Mouse (Mus musculus) cerebellum, postnatal 36 days (tissue): ENCODE results near the gene Klhl42.

ENCODE experiments used
- DNase-seq, 2 experiments: peaks; one replicate each; pipeline ENCODE4 v3.0.0; 2021 to 2022; ENCODE audit warnings: mixed read lengths in 2 of 2

The Klhl42 gene

GRCm38 (mm10) chr6:147087736-147088135 lies 3.4 kb upstream of the Klhl42 start:
- no peak for DNase-seq

- no peak for DNase-seq
Measured at GRCm38 (mm10) chr6:147088517-147088916, 2.7 kb upstream of the Klhl42 start.

- no peak for DNase-seq
Measured at GRCm38 (mm10) chr6:147090191-147090590, 988 bp upstream of the Klhl42 start.

GRCm38 (mm10) chr6:147092136-147092535 lies 957 bp downstream of the Klhl42 start:
- DNase-seq: peak; percentile 71 to 72

- no peak for DNase-seq
Measured at GRCm38 (mm10) chr6:147094771-147095170, 3.6 kb downstream of the Klhl42 start.

GRCm38 (mm10) chr6:147096109-147096508 lies 4.9 kb downstream of the Klhl42 start:
- no peak for DNase-seq

- DNase-seq: no peak
Measured at GRCm38 (mm10) chr6:147096934-147097333, 5.8 kb downstream of the Klhl42 start.

GRCm38 (mm10) chr6:147097346-147097929 lies 6.3 kb downstream of the Klhl42 start:
- DNase-seq: no peak

- DNase-seq: no peak
Measured at GRCm38 (mm10) chr6:147099458-147100277, 8.5 kb downstream of the Klhl42 start.

GRCm38 (mm10) chr6:147102293-147102692 lies 11.1 kb downstream of the Klhl42 start:
- no peak for DNase-seq

GRCm38 (mm10) chr6:147105529-147105928 lies 14.3 kb downstream of the Klhl42 start:
- no peak for DNase-seq

- DNase-seq: no peak
Measured at GRCm38 (mm10) chr6:147106716-147107115, 15.5 kb downstream of the Klhl42 start.

GRCm38 (mm10) chr6:147109283-147109682 lies 18.1 kb downstream of the Klhl42 start:
- DNase-seq: no peak

- DNase-seq: peak; percentile 83 to 88
Measured at GRCm38 (mm10) chr6:147116579-147116978, 25.4 kb downstream of the Klhl42 start.

- DNase-seq: no peak
Measured at GRCm38 (mm10) chr6:147117764-147118163, 26.6 kb downstream of the Klhl42 start.

GRCm38 (mm10) chr6:147118190-147118589 lies 27.0 kb downstream of the Klhl42 start:
- no peak for DNase-seq

GRCm38 (mm10) chr6:147121320-147121719 lies 30.1 kb downstream of the Klhl42 start:
- DNase-seq: no peak

GRCm38 (mm10) chr6:147127239-147127638 lies 36.1 kb downstream of the Klhl42 start:
- no peak for DNase-seq

GRCm38 (mm10) chr6:147138260-147138659 lies 47.1 kb downstream of the Klhl42 start:
- DNase-seq: no peak

GRCm38 (mm10) chr6:147140600-147141154 lies 49.5 kb downstream of the Klhl42 start:
- no peak for DNase-seq

GRCm38 (mm10) chr6:147144664-147145063 lies 53.5 kb downstream of the Klhl42 start:
- DNase-seq: no peak

GRCm38 (mm10) chr6:147145277-147145676 lies 54.1 kb downstream of the Klhl42 start:
- peak; percentile 10 to 24 for DNase-seq

GRCm38 (mm10) chr6:147145753-147146152 lies 54.6 kb downstream of the Klhl42 start:
- no peak for DNase-seq

GRCm38 (mm10) chr6:147151069-147151468 lies 59.9 kb downstream of the Klhl42 start:
- DNase-seq: no peak
